Mouse (Mus musculus) heart, embryonic 14.5 days (tissue): ENCODE measurements around the gene Kcnmb4. TPM values are rescaled to one million over a fixed set of nuclear protein-coding genes. Genes with fewer than 3 reads are reported as not detected.
A peak's percentile ranks its signal among the peaks of the same experiment; 100 is the strongest.

Experiments used
- ATAC-seq: fragments of 200-750 bp; cut with Nextera tagmentation; 2 replicates; pipeline ENCODE4 v1.8.0; 2017; ENCODE audit warnings: low read depth, moderate TSS enrichment; ENCODE audit not compliant: insufficient number of reproducible peaks, insufficient read depth, low FRiP score
- H3K27ac ChIP-seq, 2 experiments: fragments of 200-500 bp in 1 of 2; fragments of 300-500 bp in 1 of 2; sonication (generic) in 1 of 2; replicated peaks in 1 of 2; 2 replicates each; pipeline ENCODE4 v1.5.1; 2012 to 2014; ENCODE audit warnings: low read depth in 2 of 2, low read length in 2 of 2, control low read depth in 1 of 2, mild to moderate bottlenecking in 1 of 2, mixed read lengths in 1 of 2; ENCODE audit not compliant: control insufficient read depth in 1 of 2, insufficient read depth in 1 of 2
- H3K27me3 ChIP-seq: fragments of 300-500 bp; sonication (generic); 2 replicates; pipeline ENCODE4 v1.6.1; 2014; ENCODE audit warnings: mild to moderate bottlenecking, low read length, control low read depth; ENCODE audit not compliant: control insufficient read depth, insufficient read depth
- H3K36me3 ChIP-seq: fragments of 300-500 bp; sonication (generic); 2 replicates; pipeline ENCODE4 v1.6.1; 2014; ENCODE audit warnings: mild to moderate bottlenecking, control low read depth, low read length, mixed read lengths; ENCODE audit not compliant: control insufficient read depth, insufficient read depth
- H3K4me1 ChIP-seq, 2 experiments: fragments of 200-500 bp in 1 of 2; fragments of 300-500 bp in 1 of 2; sonication (generic) in 1 of 2; 2 replicates each; pipeline ENCODE4 v1.6.1; 2012 to 2014; ENCODE audit warnings: low read length in 2 of 2, control low read depth in 1 of 2, mixed read lengths in 1 of 2; ENCODE audit not compliant: control insufficient read depth in 2 of 2, insufficient read depth in 2 of 2
- H3K4me2 ChIP-seq: fragments of 300-500 bp; sonication (generic); 2 replicates; pipeline ENCODE4 v1.6.1; 2014; ENCODE audit warnings: mild to moderate bottlenecking, low read length
- H3K4me3 ChIP-seq, 2 experiments: fragments of 200-500 bp in 1 of 2; fragments of 300-500 bp in 1 of 2; sonication (generic) in 1 of 2; 2 replicates each; pipeline ENCODE4 v1.5.1; 2012 to 2014; ENCODE audit warnings: low read length in 2 of 2, mild to moderate bottlenecking in 2 of 2, control low read depth in 1 of 2, low read depth in 1 of 2, moderate library complexity in 1 of 2; ENCODE audit not compliant: control insufficient read depth in 1 of 2, insufficient read depth in 1 of 2
- H3K9ac ChIP-seq: fragments of 300-500 bp; sonication (generic); 2 replicates; pipeline ENCODE4 v1.6.1; 2014; ENCODE audit warnings: mild to moderate bottlenecking, low read length
- H3K9me3 ChIP-seq: fragments of 300-500 bp; sonication (generic); 2 replicates; pipeline ENCODE4 v1.6.1; 2016; ENCODE audit warnings: low read length, control low read depth; ENCODE audit not compliant: control insufficient read depth
- WGBS: fragments of 180-500 bp; shearing (Covaris S2); extraction: QIAGEN DNeasy Blood & Tissue Kit; methylation state at CpG from one replicate; pipeline ENCODE4 v1.1.7; 2014; 5-methylcytosine and 5-hydroxymethylcytosine counted together
- polyA plus RNA-seq: library from polyadenylated mRNA; unstranded; fragments of >200 nt; fragmentation: Nextera tagmentation; extraction: Ambion mirVana; gene quantifications from 2 replicates; pipeline ENCODE4 v1.2.1, GENCODE M21; 2014

Kcnmb4 gene
- polyA plus RNA-seq, 1 experiment from 2014 or later: 5.9 TPM

GRCm38 (mm10) chr10:116402742-116403425 is 70.8 kb downstream of the Kcnmb4 start:
- H3K36me3 ChIP-seq: no peaks in the 10 kb centered on the region
- WGBS: 79% methylated on average over 6 of the region's 6 CpGs
- no peaks in the 10 kb centered on the region for H3K27me3 ChIP-seq
- H3K9me3 ChIP-seq: no peaks in the 10 kb centered on the region
- no peak overlapping the region for H3K27ac ChIP-seq
- ATAC-seq: no peak
- peaks cover 0 to 4% of the 10 kb centered on the region in 2 experiments; a peak in 1 of 4 replicates for H3K4me1 ChIP-seq
- H3K4me3 ChIP-seq: no peak overlapping the region
- no peak overlapping the region for H3K4me2 ChIP-seq
- no peak overlapping the region for H3K9ac ChIP-seq

- H3K27ac ChIP-seq: no peak overlapping the region
- H3K4me1 ChIP-seq: peaks cover 13 to 19% of the 10 kb centered on the region in 2 experiments
- H3K4me2 ChIP-seq: peak overlapping the region; percentile 63
- peak overlapping the region; percentile 17 to 45; a peak in 1 of 4 replicates for H3K4me3 ChIP-seq
- no peaks in the 10 kb centered on the region for H3K9me3 ChIP-seq
- no peak for ATAC-seq
- peak overlapping the region; percentile 5; the same call in 1 of the 2 replicates for H3K9ac ChIP-seq
- no peaks in the 10 kb centered on the region for H3K27me3 ChIP-seq
- H3K36me3 ChIP-seq: no peaks in the 10 kb centered on the region
- WGBS: 52% methylated on average over 12 of the region's 12 CpGs
These were observed 75.7 kb downstream of the Kcnmb4 start for GRCm38 (mm10) chr10:116397973-116398372.

- H3K4me2 ChIP-seq: peak overlapping the region; percentile 63
- H3K36me3 ChIP-seq: no peaks in the 10 kb centered on the region
- peaks cover 15 to 19% of the 10 kb centered on the region in 2 experiments for H3K4me1 ChIP-seq
- H3K27me3 ChIP-seq: no peaks in the 10 kb centered on the region
- ATAC-seq: no peak
- 14% methylated on average over 14 of the region's 14 CpGs for WGBS
- peak overlapping the region; percentile 17 to 45; a peak in 3 of 4 replicates for H3K4me3 ChIP-seq
- no peaks in the 10 kb centered on the region for H3K9me3 ChIP-seq
- no peak overlapping the region for H3K27ac ChIP-seq
- peak overlapping the region; percentile 5; the same call in 1 of the 2 replicates for H3K9ac ChIP-seq
These were observed 76.1 kb downstream of the Kcnmb4 start for GRCm38 (mm10) chr10:116397573-116397972.

- H3K9me3 ChIP-seq: no peaks in the 10 kb centered on the region
These were observed 76.7 kb downstream of the Kcnmb4 start for GRCm38 (mm10) chr10:116396966-116397365.

GRCm38 (mm10) chr10:116396279-116396678 is 77.4 kb downstream of the Kcnmb4 start:
- H3K36me3 ChIP-seq: no peaks in the 10 kb centered on the region
- H3K9ac ChIP-seq: no peak overlapping the region
- H3K27ac ChIP-seq: no peak overlapping the region
- no peaks in the 10 kb centered on the region for H3K27me3 ChIP-seq
- H3K4me1 ChIP-seq: peaks cover 15 to 19% of the 10 kb centered on the region in 2 experiments
- H3K4me3 ChIP-seq: no peak overlapping the region
- no peak for ATAC-seq
- H3K9me3 ChIP-seq: no peaks in the 10 kb centered on the region
- H3K4me2 ChIP-seq: no peak overlapping the region
- WGBS: 87% methylated on average over 5 of the region's 5 CpGs

More at GRCm38 (mm10) chr10:116396966-116397365, 76.7 kb downstream of the Kcnmb4 start:
- Histone ChIP-seq H3K4me2 (no peak overlapping the region; the same call in 1 of the 2 replicates), H3K4me1 (peaks cover 15 to 19% of the 10 kb centered on the region in 2 experiments), H3K36me3 (no peaks in the 10 kb centered on the region), H3K4me3 (no peak overlapping the region), H3K27me3 (no peaks in the 10 kb centered on the region), H3K27ac (no peak overlapping the region), H3K9ac (no peak overlapping the region)
- 87% methylated on average over 13 of the region's 13 CpGs for WGBS
- ATAC-seq: no peak

- Histone ChIP-seq H3K27me3 (no peaks in the 10 kb centered on the region), H3K36me3 (no peaks in the 10 kb centered on the region), H3K4me1 (peaks cover 15 to 19% of the 10 kb centered on the region in 2 experiments), H3K4me2 (no peak overlapping the region), H3K4me3 (no peak overlapping the region), H3K27ac (peak overlapping the region in 1 of 2 experiments; percentile 53; a peak in 3 of 4 replicates), H3K9ac (no peak overlapping the region), H3K9me3 (no peaks in the 10 kb centered on the region)
- ATAC-seq: peak; percentile 41; the same call in 1 of the 2 replicates
- 2% methylated on average over 3 of the region's 4 CpGs for WGBS
These were observed 79.1 kb downstream of the Kcnmb4 start for GRCm38 (mm10) chr10:116394585-116394984.

- Histone ChIP-seq H3K4me2 (no peak overlapping the region), H3K9me3 (no peaks in the 10 kb centered on the region), H3K36me3 (no peaks in the 10 kb centered on the region), H3K4me1 (peaks cover 15 to 19% of the 10 kb centered on the region in 2 experiments), H3K4me3 (no peak overlapping the region), H3K9ac (no peak overlapping the region), H3K27me3 (no peaks in the 10 kb centered on the region), H3K27ac (peak overlapping the region; percentile 0 to 53; a peak in 3 of 4 replicates)
- ATAC-seq: 0 out of 2 replicates have a peak, but pooled peaks have one; percentile 11
- 42% methylated on average over 9 of the region's 9 CpGs for WGBS
These were observed 79.7 kb downstream of the Kcnmb4 start for GRCm38 (mm10) chr10:116393790-116394475.
